Mouse (Mus musculus) embryonic facial prominence, embryonic 13.5 days (tissue): ENCODE data around the gene S1pr4. TPM values are rescaled to one million over a fixed set of nuclear protein-coding genes. Genes with fewer than 3 reads are reported as not detected.

ENCODE experiments used
- ATAC-seq: fragments of 200-750 bp; cut with Nextera tagmentation; 2 replicates; pipeline ENCODE4 v1.8.0; 2017; ENCODE audit warnings: low read depth; ENCODE audit not compliant: insufficient number of reproducible peaks, insufficient read depth, low FRiP score, low TSS enrichment
- H3K27ac ChIP-seq: fragments of 300-500 bp; sonication (generic); 2 replicates; pipeline ENCODE4 v1.5.1; 2015; ENCODE audit warnings: moderate library complexity, mild to moderate bottlenecking, inconsistent platforms
- H3K27me3 ChIP-seq: fragments of 300-500 bp; sonication (generic); 2 replicates; pipeline ENCODE4 v1.6.1; 2015; ENCODE audit warnings: mild to moderate bottlenecking, inconsistent platforms
- H3K36me3 ChIP-seq: fragments of 300-500 bp; sonication (generic); 2 replicates; pipeline ENCODE4 v1.6.1; 2015; ENCODE audit warnings: mild to moderate bottlenecking, inconsistent platforms
- H3K4me1 ChIP-seq: fragments of 300-500 bp; sonication (generic); 2 replicates; pipeline ENCODE4 v1.6.1; 2015; ENCODE audit warnings: inconsistent platforms
- H3K4me2 ChIP-seq: fragments of 300-500 bp; sonication (generic); 2 replicates; pipeline ENCODE4 v1.6.1; 2015; ENCODE audit warnings: moderate library complexity, mild to moderate bottlenecking, inconsistent platforms
- H3K4me3 ChIP-seq: fragments of 300-500 bp; sonication (generic); 2 replicates; pipeline ENCODE4 v1.5.1; 2015; ENCODE audit warnings: mild to moderate bottlenecking, inconsistent platforms
- H3K9ac ChIP-seq: fragments of 300-500 bp; sonication (generic); 2 replicates; pipeline ENCODE4 v1.6.1; 2015; ENCODE audit warnings: mild to moderate bottlenecking, inconsistent platforms
- H3K9me3 ChIP-seq: fragments of 300-500 bp; sonication (generic); 2 replicates; pipeline ENCODE4 v1.6.1; 2016; ENCODE audit warnings: inconsistent platforms
- WGBS: fragments of 180-500 bp; shearing (Covaris S2); methylation state at CpG from one replicate; pipeline ENCODE4 v1.1.7; 2015; ENCODE audit warnings: mixed read lengths; 5-methylcytosine and 5-hydroxymethylcytosine counted together
- polyA plus RNA-seq: library from polyadenylated mRNA; unstranded; fragments of >200 nt; fragmentation: Nextera tagmentation; extraction: Ambion mirVana; gene quantifications from 2 replicates; pipeline ENCODE4 v1.2.1, GENCODE M21; 2015

Gene S1pr4
- polyA plus RNA-seq, 1 experiment from 2014 or later = 0.31 TPM

DNA sequence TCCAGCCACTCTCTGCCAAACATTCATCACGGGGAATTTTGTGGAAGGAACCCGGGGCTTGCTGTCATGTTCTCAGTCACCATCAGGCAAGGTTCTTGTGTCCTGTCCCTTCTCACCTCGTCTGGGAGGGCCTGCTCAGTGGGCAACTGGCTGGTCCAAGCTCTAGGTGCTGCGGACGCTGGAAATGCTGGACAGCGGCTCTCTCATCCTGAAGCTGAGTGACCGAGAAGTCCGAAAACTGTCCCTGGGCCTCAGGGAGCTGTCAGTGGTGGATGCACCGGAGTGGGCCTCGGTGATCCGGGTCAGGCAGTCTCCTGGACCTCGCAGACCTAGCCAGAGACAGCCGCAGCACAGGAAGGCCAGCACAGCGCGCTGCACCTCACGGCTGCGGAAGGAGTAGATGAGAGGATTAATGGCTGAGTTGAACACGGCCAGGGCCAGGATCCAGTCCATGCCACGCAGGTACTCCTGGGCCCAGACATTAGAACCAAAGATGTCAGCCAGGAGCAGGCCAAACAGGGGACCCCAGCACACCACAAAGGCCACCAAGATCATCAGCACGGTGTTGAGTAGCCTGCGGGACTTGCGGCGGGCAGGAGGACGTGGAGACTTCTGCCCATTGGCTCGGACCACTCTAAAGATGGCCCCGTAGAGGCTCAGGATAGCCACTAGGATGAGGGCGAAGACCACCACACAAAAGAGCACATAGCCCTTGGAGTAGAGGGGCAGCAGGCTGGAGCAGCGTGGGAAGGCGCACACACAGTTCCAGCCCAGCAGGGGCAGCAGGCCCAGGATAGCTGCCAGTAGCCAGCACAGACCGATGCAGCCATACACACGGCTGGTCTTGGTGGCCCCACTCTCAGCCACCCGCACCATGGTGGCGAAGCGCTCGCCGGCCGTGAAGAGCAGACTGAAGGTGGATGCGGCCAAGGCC lies 1.3 kb downstream of the S1pr4 start:
- H3K9ac ChIP-seq = 0 out of 2 replicates have a peak overlapping the region, but pooled peaks have one; percentile 46
- H3K27ac ChIP-seq = no peak overlapping the region
- H3K4me2 ChIP-seq = no peak overlapping the region
- H3K36me3 ChIP-seq = no peaks in the 10 kb centered on the region; the same call in none of the 2 replicates
- H3K9me3 ChIP-seq = no peaks in the 10 kb centered on the region
- 84% methylated on average over 38 of the region's 38 CpGs for WGBS
- peaks cover 9% of the 10 kb centered on the region for H3K27me3 ChIP-seq
- H3K4me1 ChIP-seq = peaks cover 27% of the 10 kb centered on the region
- no peak overlapping the region for H3K4me3 ChIP-seq
- ATAC-seq = no peak

DNA sequence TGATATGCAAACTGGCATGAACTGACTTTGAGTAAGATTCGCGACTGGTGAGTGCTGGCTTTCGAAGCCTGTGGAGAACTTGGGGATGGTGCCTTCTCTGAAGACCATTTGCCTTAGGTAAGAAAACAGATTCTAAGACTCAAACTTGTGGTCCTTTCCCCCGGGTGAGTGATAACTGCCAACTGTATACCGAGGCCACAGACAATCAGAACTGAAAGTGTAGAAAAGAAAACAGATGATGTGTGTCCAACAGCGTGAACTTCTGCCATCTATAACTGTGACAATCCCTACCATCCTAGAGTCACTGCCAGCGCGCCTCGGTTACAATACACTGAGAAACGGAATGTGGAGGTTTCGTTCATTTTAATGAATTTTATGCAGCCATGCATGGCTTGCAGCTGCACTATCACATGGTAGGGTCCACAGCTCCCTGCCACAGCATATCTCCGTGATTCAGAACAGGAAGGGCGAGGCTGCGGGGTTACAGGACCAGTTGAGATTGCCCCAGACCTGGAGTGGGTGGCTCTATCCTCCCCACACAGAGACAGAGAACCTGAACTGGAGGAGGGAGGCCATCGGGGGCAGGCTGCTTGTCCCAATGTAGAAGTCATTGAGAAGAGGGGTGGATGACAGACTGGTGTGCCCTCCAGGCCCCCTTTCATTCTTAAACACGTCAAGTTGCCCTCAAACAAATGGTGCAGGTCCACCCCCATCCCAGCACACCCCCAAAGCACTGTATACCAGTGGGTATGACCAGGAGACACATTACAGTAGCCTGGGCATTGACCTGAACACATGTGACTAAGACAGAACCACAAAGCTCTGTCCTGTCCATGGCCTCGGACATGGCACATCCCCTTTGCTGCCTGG lies 2.3 kb downstream of the S1pr4 start:
- 82% methylated on average over 17 of the region's 17 CpGs for WGBS
- H3K27ac ChIP-seq = no peak overlapping the region
- peak overlapping the region; percentile 99 for H3K4me2 ChIP-seq
- no peaks in the 10 kb centered on the region for H3K27me3 ChIP-seq
- H3K9me3 ChIP-seq = no peaks in the 10 kb centered on the region
- no peak for ATAC-seq
- no peak overlapping the region for H3K9ac ChIP-seq
- H3K4me1 ChIP-seq = peaks cover 24% of the 10 kb centered on the region
- no peak overlapping the region for H3K4me3 ChIP-seq
- H3K36me3 ChIP-seq = peaks cover 7% of the 10 kb centered on the region

DNA sequence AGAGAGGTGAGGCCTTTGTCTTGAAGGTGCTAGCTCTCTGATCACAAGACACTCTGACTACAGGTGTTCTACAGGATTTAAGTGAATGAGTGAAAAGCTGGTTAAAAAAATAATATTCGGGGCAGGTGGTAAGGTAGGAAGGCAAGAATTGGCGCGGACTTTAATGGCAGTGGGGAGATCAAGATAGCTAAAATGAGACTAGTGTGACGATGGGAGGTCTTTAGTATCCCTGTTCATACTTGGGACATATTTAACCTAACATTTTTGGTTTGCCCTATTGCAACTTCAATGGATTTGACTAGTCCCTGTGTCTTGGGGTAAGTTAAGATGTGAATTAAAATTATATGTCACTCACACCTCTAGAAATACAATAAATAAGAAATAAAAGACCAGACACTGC lies 3.0 kb downstream of the S1pr4 start:
- peak overlapping the region; percentile 99 for H3K4me2 ChIP-seq
- H3K36me3 ChIP-seq = peaks cover 14% of the 10 kb centered on the region
- 40% methylated on average over 4 of the region's 4 CpGs for WGBS
- peaks cover 24% of the 10 kb centered on the region for H3K4me1 ChIP-seq
- ATAC-seq = no peak
- peak overlapping the region; percentile 87 for H3K4me3 ChIP-seq
- no peak overlapping the region for H3K27ac ChIP-seq
- no peaks in the 10 kb centered on the region for H3K27me3 ChIP-seq
- H3K9ac ChIP-seq = peak overlapping the region; percentile 58
- H3K9me3 ChIP-seq = no peaks in the 10 kb centered on the region

DNA sequence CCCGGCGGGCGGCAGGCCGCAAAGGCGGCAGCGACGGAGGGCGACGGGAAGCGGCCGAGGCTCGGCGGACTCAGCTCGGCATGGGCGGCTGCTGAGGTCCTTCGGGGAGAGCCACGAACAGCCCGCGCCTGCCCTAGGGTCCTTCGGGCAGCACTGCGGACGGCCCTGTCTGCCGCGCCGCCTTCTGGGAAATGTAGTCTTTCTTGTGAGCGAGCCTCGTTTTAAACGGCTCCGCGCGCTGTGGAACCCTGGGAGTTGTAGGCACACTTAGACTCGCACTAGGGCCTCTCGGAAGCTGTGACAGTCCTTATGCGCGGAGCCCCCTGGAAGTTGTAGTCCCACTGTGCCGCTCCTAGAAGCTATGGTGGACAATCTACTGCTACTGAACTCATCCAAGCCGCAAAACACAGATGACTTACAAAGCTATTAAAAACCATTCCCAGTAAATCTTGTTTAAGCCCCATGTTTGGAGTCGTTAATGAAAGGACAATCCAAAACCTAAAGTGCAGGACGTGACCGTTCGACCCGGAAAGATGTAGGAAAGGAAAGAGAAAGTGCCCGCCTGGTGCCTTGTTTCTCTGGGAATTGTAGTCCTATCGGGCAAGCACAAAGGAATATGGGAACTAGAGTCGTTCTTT lies 3.5 kb downstream of the S1pr4 start, which contains the start of gene Ncln:
Gene Ncln (minus strand): TSS at position 129 of the 638 bp plus-strand sequence.
- ATAC-seq = peak; percentile 95
- H3K27me3 ChIP-seq = no peaks in the 10 kb centered on the region
- H3K27ac ChIP-seq = peak within 1 kb of the TSS; percentile 55
- WGBS = under 1% methylated on average over 45 of the region's 45 CpGs
- peaks cover 24% of the 10 kb centered on the region for H3K4me1 ChIP-seq
- H3K9me3 ChIP-seq = no peaks in the 10 kb centered on the region
- H3K36me3 ChIP-seq = peaks cover 20% of the 10 kb centered on the region
- H3K4me2 ChIP-seq = peak within 1 kb of the TSS; percentile 99
- peak within 1 kb of the TSS; percentile 87 for H3K4me3 ChIP-seq
- H3K9ac ChIP-seq = peak within 1 kb of the TSS; percentile 92

DNA sequence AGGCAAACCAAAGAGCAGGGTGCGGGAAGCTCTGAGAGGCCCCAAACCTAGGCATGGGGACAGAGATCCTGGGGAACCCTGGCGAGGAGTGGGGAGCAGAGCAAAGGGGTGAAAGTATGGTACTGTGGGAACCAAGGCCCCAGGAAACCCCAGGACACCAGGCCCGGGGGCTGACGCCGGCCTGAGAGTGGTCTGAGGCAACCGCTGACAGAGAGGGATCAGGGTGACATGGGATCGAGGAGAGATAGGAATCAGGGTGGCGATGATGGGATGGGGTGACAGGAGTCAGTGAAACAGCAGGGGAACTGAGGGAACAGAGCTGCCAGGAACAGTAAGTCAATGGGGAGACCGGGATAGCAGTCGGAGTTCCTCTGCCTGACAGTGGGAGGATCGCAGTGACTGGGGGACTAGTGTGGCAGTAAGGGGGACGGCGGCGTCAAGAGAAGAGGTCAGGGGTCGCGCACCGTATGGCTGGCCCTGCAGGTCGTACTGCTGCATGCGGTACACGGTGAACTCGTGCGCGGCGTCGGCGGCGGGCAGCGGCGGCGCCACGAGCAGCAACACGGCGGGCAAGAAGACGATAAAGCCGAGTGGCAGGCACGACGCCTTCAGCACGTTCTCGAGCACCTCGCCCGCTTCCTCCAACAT lies 4.2 kb downstream of the S1pr4 start:
- 2% methylated on average over 41 of the region's 41 CpGs for WGBS
- Histone ChIP-seq H3K36me3 (peaks cover 26% of the 10 kb centered on the region), H3K4me1 (peaks cover 24% of the 10 kb centered on the region), H3K27ac (peak overlapping the region; percentile 55), H3K9me3 (no peaks in the 10 kb centered on the region), H3K4me2 (peak overlapping the region; percentile 99), H3K9ac (peak overlapping the region; percentile 92), H3K4me3 (peak overlapping the region; percentile 87), H3K27me3 (no peaks in the 10 kb centered on the region)
- ATAC-seq = no peak

DNA sequence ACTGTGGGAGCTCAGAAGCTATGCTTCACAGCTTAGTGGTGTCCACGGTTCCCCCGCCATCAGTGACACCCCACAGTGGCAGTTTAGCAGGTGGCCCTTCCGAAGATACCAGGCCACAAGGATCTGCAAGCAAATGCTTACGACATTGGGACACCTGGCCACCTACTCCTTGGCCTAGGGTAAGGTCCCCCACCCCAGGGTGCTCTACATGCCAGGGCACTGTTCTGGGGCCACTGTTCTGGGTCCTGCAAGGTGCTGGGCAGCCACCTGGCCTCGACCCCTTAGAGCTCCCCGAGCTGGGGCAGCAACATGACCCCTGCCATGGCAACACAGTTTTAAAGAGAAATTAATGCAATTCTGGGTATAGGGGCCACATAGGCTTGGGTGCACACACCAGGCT lies 4.8 kb downstream of the S1pr4 start:
- peak overlapping the region; percentile 99 for H3K4me2 ChIP-seq
- H3K36me3 ChIP-seq = peaks cover 32% of the 10 kb centered on the region
- no peaks in the 10 kb centered on the region for H3K9me3 ChIP-seq
- 71% methylated on average over 6 of the region's 6 CpGs for WGBS
- no peak for ATAC-seq
- no peaks in the 10 kb centered on the region for H3K27me3 ChIP-seq
- peaks cover 24% of the 10 kb centered on the region for H3K4me1 ChIP-seq
- no peak overlapping the region; the same call in 1 of the 2 replicates for H3K27ac ChIP-seq
- H3K4me3 ChIP-seq = peak overlapping the region; percentile 87
- H3K9ac ChIP-seq = peak overlapping the region; percentile 92

DNA sequence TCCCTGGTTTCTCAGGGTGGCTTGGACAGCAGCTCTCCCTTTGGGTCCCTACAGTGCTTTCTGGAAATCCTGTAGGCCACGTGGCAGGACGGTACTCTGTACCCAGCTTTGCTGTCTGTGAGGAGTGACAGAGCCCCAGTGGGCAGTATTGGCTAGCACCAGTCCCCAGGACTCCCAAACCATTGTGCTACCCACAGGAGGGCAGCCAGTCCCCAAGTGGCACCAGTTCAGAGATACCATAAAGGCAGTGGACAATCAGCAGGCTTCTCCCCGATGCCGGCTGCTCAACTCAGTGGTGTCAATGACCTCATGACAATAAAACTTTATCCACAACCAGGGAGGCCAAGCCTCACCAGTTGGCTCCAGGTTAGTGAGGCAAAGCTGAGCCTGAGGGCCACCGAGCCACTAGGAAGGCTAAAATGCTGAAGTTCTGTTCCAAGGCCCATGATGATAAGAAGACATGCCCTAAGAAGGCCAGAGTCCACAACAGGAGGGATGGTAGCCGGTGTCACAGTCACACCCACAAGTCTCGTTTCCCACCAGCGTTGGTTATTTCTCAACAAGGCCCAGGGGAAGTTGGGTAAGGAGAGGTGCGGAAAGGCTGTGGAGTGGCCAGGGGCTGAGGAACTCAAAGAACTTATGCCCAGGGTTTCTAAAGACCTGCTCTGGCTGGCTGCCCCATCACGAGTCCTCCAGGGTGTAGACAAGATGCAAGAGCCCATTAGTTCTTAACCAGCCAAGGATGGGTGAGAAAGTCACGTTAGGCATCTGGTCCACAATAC lies 5.5 kb downstream of the S1pr4 start:
- Histone ChIP-seq H3K9ac (peak overlapping the region; percentile 92), H3K9me3 (no peaks in the 10 kb centered on the region), H3K4me1 (peaks cover 24% of the 10 kb centered on the region), H3K27ac (no peak overlapping the region), H3K27me3 (no peaks in the 10 kb centered on the region), H3K36me3 (peaks cover 39% of the 10 kb centered on the region), H3K4me2 (peak overlapping the region; percentile 99), H3K4me3 (peak overlapping the region; percentile 87; the same call in 1 of the 2 replicates)
- ATAC-seq = no peak
- 90% methylated on average over 11 of the region's 11 CpGs for WGBS

DNA sequence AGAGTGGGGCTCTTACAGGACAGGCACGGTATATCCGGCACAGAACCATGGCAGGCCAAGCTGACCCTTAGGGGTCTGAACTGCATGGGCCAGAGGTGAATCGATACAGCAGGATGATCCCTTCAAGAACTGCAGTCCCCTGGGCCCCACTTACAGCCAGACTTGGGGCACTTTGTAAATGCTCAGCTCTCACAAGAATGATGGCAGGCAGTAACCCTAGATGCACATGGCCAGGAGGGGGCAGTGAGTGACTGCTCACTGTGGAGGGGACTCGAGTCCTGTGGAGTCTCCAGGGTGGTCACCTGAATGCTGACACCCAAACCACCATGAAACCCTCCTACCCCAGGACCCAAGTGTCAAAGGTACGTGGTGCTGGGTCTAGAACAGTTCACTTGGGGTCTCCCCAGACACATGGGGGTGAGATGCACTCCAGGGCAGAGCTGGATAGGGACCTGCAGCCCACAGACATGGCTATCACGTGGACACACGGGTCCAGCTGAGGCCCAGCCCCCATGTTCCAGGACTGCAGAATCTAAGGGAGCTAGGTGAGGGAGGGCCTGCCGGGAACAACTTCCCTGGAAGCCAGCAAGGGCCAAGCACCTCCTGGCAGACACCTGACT lies 6.2 kb downstream of the S1pr4 start:
- H3K27ac ChIP-seq = no peak overlapping the region
- no peak for ATAC-seq
- H3K9ac ChIP-seq = peak overlapping the region; percentile 92
- H3K4me3 ChIP-seq = no peak overlapping the region
- peaks cover 46% of the 10 kb centered on the region for H3K36me3 ChIP-seq
- no peak overlapping the region; the same call in 1 of the 2 replicates for H3K4me2 ChIP-seq
- WGBS = 80% methylated on average over 8 of the region's 8 CpGs
- H3K4me1 ChIP-seq = peaks cover 24% of the 10 kb centered on the region
- H3K27me3 ChIP-seq = no peaks in the 10 kb centered on the region
- H3K9me3 ChIP-seq = no peaks in the 10 kb centered on the region

DNA sequence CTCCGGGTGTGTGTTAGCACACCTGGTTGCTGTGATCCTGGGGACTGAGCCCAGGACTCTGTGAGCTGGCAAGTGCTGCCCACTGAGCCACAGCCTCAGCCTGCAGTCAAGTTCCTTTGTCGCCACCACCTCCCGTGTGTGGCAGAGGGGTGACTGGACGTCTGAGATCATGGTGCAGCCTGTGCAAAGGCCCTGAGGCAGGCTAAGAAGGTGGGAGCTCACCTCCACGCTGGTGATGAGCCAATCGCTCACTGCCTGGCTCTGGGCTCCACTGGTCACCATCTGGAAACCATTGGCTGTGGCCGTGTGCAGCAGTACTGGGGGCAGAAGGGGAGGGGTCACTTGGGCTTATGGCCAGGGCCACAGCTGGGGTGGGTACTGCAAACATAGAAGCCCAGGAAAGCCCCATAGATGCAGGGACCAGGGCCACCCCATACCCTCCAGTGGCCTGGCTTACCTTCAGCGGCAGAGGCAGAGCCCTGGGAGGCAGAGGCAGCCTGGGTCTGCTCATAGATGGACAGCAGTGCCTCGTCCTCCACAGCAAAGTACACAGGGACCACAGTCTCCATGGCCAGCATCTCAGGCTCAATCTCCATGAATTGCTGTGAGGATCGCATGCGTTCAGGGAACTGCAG lies 7.2 kb downstream of the S1pr4 start:
- WGBS = 75% methylated on average over 11 of the region's 11 CpGs
- H3K4me3 ChIP-seq = no peak overlapping the region
- H3K9me3 ChIP-seq = no peaks in the 10 kb centered on the region
- ATAC-seq = no peak
- peaks cover 24% of the 10 kb centered on the region for H3K4me1 ChIP-seq
- H3K9ac ChIP-seq = peak overlapping the region; percentile 49
- peaks cover 56% of the 10 kb centered on the region for H3K36me3 ChIP-seq
- no peaks in the 10 kb centered on the region for H3K27me3 ChIP-seq
- no peak overlapping the region for H3K27ac ChIP-seq
- H3K4me2 ChIP-seq = no peak overlapping the region
